Mouse (Mus musculus) heart, postnatal 0 days (tissue): ENCODE measurements at regions not wholly inside any gene's neighbourhood (a gene's known extent, or its start where the extent isn't known, plus 50 kb on each side); places are given as distances from the start of the nearest gene placed in this dataset.

Experiments used
- CTCF ChIP-seq: IDR thresholded peaks from 2 replicates; pipeline ENCODE4 v1.5.1; 2016; ENCODE audit warnings: antibody characterized with exemption, control low read depth, low read depth
- EP300 ChIP-seq: IDR thresholded peaks from 2 replicates; pipeline ENCODE4 v1.6.1; 2016; ENCODE audit warnings: antibody characterized with exemption, low read depth

- TF ChIP-seq CTCF (no peak), EP300 (no peak)
Observed at GRCm38 (mm10) chr13:26940436-26940835, 116.9 kb upstream of the Prl start.
